Mouse (Mus musculus): ENCODE results near the gene Mcrip2. TPM values are rescaled to one million over a fixed set of nuclear protein-coding genes. Genes with fewer than 3 reads are reported as not detected.
A peak's percentile ranks its signal among the peaks of the same experiment; 100 is the strongest.

Mcrip2 gene
- polyA plus RNA-seq, 1 experiment from 2014 or later, result 8.0 TPM

- Histone ChIP-seq H3K27ac (no peak overlapping the region), H3K9ac (replicated peaks) (0 out of 2 replicates have a peak overlapping the region, but pooled peaks have one; percentile 4), H3K4me2 (replicated peaks) (no peak overlapping the region), H3K4me1 (replicated peaks) (peaks cover 41% of the 10 kb centered on the region), H3K4me3 (replicated peaks) (no peak overlapping the region), H3K27me3 (no peaks in the 10 kb centered on the region), H3K9me3 (no peaks in the 10 kb centered on the region), H3K36me3 (peaks cover 55% of the 10 kb centered on the region)
- ATAC-seq, result no peak
- 62% methylated on average over 8 of the region's 8 CpGs for WGBS
Observed at GRCm38 (mm10) chr17:25879750-25880149, 11.2 kb upstream of the Mcrip2 start.

- Histone ChIP-seq H3K36me3 (peaks cover 50% of the 10 kb centered on the region), H3K27me3 (no peaks in the 10 kb centered on the region), H3K4me1 (replicated peaks) (peaks cover 44% of the 10 kb centered on the region), H3K4me2 (replicated peaks) (no peak overlapping the region), H3K9ac (replicated peaks) (0 out of 2 replicates have a peak overlapping the region, but pooled peaks have one; percentile 4), H3K4me3 (replicated peaks) (no peak overlapping the region), H3K9me3 (no peaks in the 10 kb centered on the region), H3K27ac (no peak overlapping the region)
- WGBS, result 46% methylated on average over 4 of the region's 4 CpGs
- no peak for ATAC-seq
Observed at GRCm38 (mm10) chr17:25879261-25879660, 10.7 kb upstream of the Mcrip2 start.

GRCm38 (mm10) chr17:25878611-25879180, 10.1 kb upstream of the Mcrip2 start:
- ATAC-seq, result no peak
- Histone ChIP-seq H3K9me3 (no peaks in the 10 kb centered on the region), H3K27me3 (no peaks in the 10 kb centered on the region), H3K36me3 (peaks cover 45% of the 10 kb centered on the region), H3K4me2 (replicated peaks) (no peak overlapping the region), H3K4me3 (replicated peaks) (no peak overlapping the region), H3K27ac (peak overlapping the region; percentile 15; the same call in 1 of the 2 replicates), H3K9ac (replicated peaks) (no peak overlapping the region), H3K4me1 (replicated peaks) (peaks cover 50% of the 10 kb centered on the region)
- whole genome bisulfite sequencing, result 84% methylated on average over 19 of the region's 19 CpGs

- Histone ChIP-seq H3K4me2 (replicated peaks) (no peak overlapping the region), H3K36me3 (peaks cover 37% of the 10 kb centered on the region), H3K9ac (replicated peaks) (no peak overlapping the region), H3K27ac (no peak overlapping the region), H3K27me3 (no peaks in the 10 kb centered on the region), H3K4me3 (replicated peaks) (no peak overlapping the region), H3K4me1 (replicated peaks) (peaks cover 50% of the 10 kb centered on the region), H3K9me3 (no peaks in the 10 kb centered on the region)
- ATAC-seq, result no peak
- WGBS, result 93% methylated on average over 32 of the region's 32 CpGs
Observed at GRCm38 (mm10) chr17:25877741-25878610, 9.4 kb upstream of the Mcrip2 start.

GRCm38 (mm10) chr17:25877025-25877424, 8.5 kb upstream of the Mcrip2 start:
- WGBS, result 90% methylated on average over 3 of the region's 3 CpGs
- no peak for ATAC-seq
- H3K27ac ChIP-seq, result no peak overlapping the region
- H3K36me3 ChIP-seq, result peaks cover 28% of the 10 kb centered on the region
- peaks cover 49% of the 10 kb centered on the region for H3K4me1 ChIP-seq (replicated peaks)
- no peak overlapping the region for H3K9ac ChIP-seq (replicated peaks)
- H3K4me2 ChIP-seq (replicated peaks), result peak overlapping the region; percentile 95
- H3K27me3 ChIP-seq, result no peaks in the 10 kb centered on the region
- no peak overlapping the region for H3K4me3 ChIP-seq (replicated peaks)
- H3K9me3 ChIP-seq, result no peaks in the 10 kb centered on the region

- Histone ChIP-seq H3K27ac (no peak overlapping the region), H3K9me3 (no peaks in the 10 kb centered on the region), H3K4me3 (replicated peaks) (peak overlapping the region; percentile 80), H3K27me3 (no peaks in the 10 kb centered on the region), H3K4me1 (replicated peaks) (peaks cover 43% of the 10 kb centered on the region), H3K4me2 (replicated peaks) (peak overlapping the region; percentile 95), H3K36me3 (peaks cover 27% of the 10 kb centered on the region), H3K9ac (replicated peaks) (peak overlapping the region; percentile 90)
- ATAC-seq, result no peak
- 61% methylated on average over 10 of the region's 10 CpGs for WGBS
Observed at GRCm38 (mm10) chr17:25876347-25876915, 7.9 kb upstream of the Mcrip2 start.

- under 1% methylated on average over 59 of the region's 59 CpGs for WGBS
- H3K4me2 ChIP-seq (replicated peaks), result peak overlapping the region; percentile 95
- H3K27ac ChIP-seq, result peak overlapping the region; percentile 95
Observed at GRCm38 (mm10) chr17:25875171-25876136, 6.9 kb upstream of the Mcrip2 start.

GRCm38 (mm10) chr17:25874721-25875170, 6.2 kb upstream of the Mcrip2 start, which contains the start of gene Mettl26:
Gene Mettl26 (plus strand): TSS chr17:25875074.
- H3K27me3 ChIP-seq, result no peaks in the 10 kb centered on the region
- whole genome bisulfite sequencing, result under 1% methylated on average over 25 of the region's 25 CpGs
- peak; percentile 53 for ATAC-seq
- peaks cover 26% of the 10 kb centered on the region for H3K4me1 ChIP-seq (replicated peaks)
- H3K4me3 ChIP-seq (replicated peaks), result peak within 1 kb of the TSS; percentile 80
- H3K27ac ChIP-seq, result peak within 1 kb of the TSS; percentile 95
- no peaks in the 10 kb centered on the region for H3K9me3 ChIP-seq
- peaks cover 23% of the 10 kb centered on the region for H3K36me3 ChIP-seq
- H3K9ac ChIP-seq (replicated peaks), result peak within 1 kb of the TSS; percentile 90
- peak within 1 kb of the TSS; percentile 95 for H3K4me2 ChIP-seq (replicated peaks)

More at GRCm38 (mm10) chr17:25875171-25876136, 6.9 kb upstream of the Mcrip2 start:
- H3K9ac ChIP-seq (replicated peaks), result peak overlapping the region; percentile 90
- ATAC-seq, result peak; percentile 94
- H3K4me3 ChIP-seq (replicated peaks), result peak overlapping the region; percentile 80
- no peaks in the 10 kb centered on the region for H3K9me3 ChIP-seq
- no peaks in the 10 kb centered on the region for H3K27me3 ChIP-seq
- peaks cover 27% of the 10 kb centered on the region for H3K36me3 ChIP-seq
- peaks cover 33% of the 10 kb centered on the region for H3K4me1 ChIP-seq (replicated peaks)

- Histone ChIP-seq H3K27me3 (no peaks in the 10 kb centered on the region), H3K9me3 (no peaks in the 10 kb centered on the region), H3K4me3 (replicated peaks) (peak overlapping the region; percentile 80), H3K36me3 (peaks cover 18% of the 10 kb centered on the region), H3K27ac (peak overlapping the region; percentile 95), H3K4me1 (replicated peaks) (peaks cover 25% of the 10 kb centered on the region), H3K9ac (replicated peaks) (peak overlapping the region; percentile 69), H3K4me2 (replicated peaks) (peak overlapping the region; percentile 95)
- ATAC-seq, result peak; percentile 12; the same call in 1 of the 2 replicates
- 6% methylated on average over 14 of the region's 14 CpGs for WGBS
Observed at GRCm38 (mm10) chr17:25874148-25874720, 5.7 kb upstream of the Mcrip2 start.

- peaks cover 11% of the 10 kb centered on the region for H3K36me3 ChIP-seq
- no peaks in the 10 kb centered on the region for H3K9me3 ChIP-seq
- H3K27ac ChIP-seq, result no peak overlapping the region
- peak overlapping the region; percentile 69; the same call in 1 of the 2 replicates for H3K9ac ChIP-seq (replicated peaks)
- peak overlapping the region; percentile 95 for H3K4me2 ChIP-seq (replicated peaks)
- no peak for ATAC-seq
- peak overlapping the region; percentile 80 for H3K4me3 ChIP-seq (replicated peaks)
- WGBS, result 79% methylated on average over 11 of the region's 11 CpGs
- H3K27me3 ChIP-seq, result no peaks in the 10 kb centered on the region
- peaks cover 31% of the 10 kb centered on the region for H3K4me1 ChIP-seq (replicated peaks)
Observed at GRCm38 (mm10) chr17:25873405-25874147, 5.0 kb upstream of the Mcrip2 start.
